Mouse (Mus musculus) left cerebral cortex, postnatal 10 days (tissue): Measurements from ENCODE around the gene Rfng. TPM values are rescaled to one million over a fixed set of nuclear protein-coding genes. Genes with fewer than 3 reads are reported as not detected.
"Not testable (repeated sequence)": the region's sequence is repeated elsewhere in the genome, so short reads cannot be mapped to it uniquely, and the experiment has no call there.

Experiments
- DNase-seq, 2 experiments: peaks; one replicate each; pipeline ENCODE4 v3.0.0; 2021 to 2022; ENCODE audit warnings: low spot score in 2 of 2, mixed read lengths in 1 of 2; ENCODE audit errors: extremely low spot score in 1 of 2
- intact Hi-C: fragments of 180-260 bp; cut with DNase I; formaldehyde crosslinking; loops from one replicate; pipeline ENCODE4 v1.15.1; 2025
- total RNA-seq, 2 experiments: library from RNA; stranded (reverse); gene quantifications; 2 replicates each; pipeline ENCODE4 v1.2.3; 2021

Gene Rfng
- total RNA-seq, 2 experiments from 2014 or later: 88.1 to 88.4 TPM

GRCm38 (mm10) chr11:120783426-120784063 lies 462 bp downstream of the Rfng start:
- no peak for DNase-seq
- intact Hi-C loops: no loop called here

DNA sequence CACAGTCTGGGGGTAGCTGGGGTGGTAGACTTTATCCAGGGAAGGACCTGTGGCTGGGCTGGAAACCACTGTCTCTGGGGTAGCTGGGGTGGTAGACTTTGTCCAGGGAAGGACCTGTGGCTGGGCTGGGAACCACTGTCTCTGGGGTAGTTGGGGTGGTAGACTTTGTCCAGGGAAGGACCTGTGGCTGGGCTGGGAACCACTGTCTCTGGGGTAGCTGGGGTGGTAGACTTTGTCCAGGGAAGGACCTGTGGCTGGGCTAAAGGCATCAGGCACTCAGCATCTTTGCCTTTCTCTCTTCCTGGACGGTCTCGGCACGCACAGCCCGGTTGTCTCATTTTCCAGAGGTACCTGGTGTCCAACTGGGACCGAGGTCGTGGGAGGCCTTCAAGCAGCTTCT lies 2.6 kb downstream of the Rfng start:
- not testable (repeated sequence) for DNase-seq

DNA sequence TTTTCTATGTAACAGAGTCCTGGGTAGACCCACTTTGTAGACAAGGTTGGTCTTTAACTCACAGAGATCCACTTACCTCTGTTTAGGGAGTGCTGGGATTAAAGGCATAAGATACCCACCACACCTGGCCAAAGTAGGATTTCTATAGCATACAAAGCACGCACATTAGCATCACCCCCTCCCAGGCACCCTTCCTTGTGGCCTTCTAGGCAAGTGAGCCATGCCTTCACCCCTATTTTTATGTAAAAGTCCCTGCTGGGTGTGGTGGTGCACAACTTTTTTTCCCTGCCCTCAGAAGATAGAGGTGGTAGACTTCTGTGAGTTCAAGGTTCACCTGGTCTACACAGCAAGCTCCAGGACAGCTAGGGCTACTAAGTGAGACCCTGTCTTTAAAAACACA lies 4.1 kb downstream of the Rfng start:
- no peak for DNase-seq
- intact Hi-C loops: loop anchor here (5.0 kb wide), 1 partner anchor 118 kb away; the partner anchor contains the start of gene Notum

More for the DNA sequence above, 2.6 kb downstream of the Rfng start:
- intact Hi-C loops: not testable (repeated sequence)

DNA sequence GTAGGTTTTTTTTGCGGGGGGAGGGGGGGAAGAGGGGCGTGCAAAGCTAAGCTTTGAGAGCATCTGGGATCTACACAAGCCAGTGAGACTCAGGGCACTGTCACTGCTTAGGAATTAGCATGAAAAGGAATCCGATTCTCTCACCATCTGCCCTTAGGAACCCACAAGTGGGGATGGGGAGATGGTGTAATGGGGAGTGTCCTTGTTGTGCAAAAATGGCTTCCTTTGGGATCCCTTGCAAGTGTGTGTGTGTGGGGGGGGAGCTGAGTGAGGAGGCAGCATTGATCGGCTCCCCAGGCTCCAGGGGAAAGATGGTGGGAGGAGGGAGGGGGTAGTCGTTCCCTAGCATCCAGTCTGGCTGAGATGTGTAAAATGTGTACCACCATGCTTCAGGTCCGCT lies 6.9 kb downstream of the Rfng start:
- intact Hi-C loops: loop anchor here (2.0 to 5.0 kb wide), 3 partner anchors 56 to 152 kb away; partner anchors contain the start of genes Notum, Rac3 and Sirt7
- no peak for DNase-seq

DNA sequence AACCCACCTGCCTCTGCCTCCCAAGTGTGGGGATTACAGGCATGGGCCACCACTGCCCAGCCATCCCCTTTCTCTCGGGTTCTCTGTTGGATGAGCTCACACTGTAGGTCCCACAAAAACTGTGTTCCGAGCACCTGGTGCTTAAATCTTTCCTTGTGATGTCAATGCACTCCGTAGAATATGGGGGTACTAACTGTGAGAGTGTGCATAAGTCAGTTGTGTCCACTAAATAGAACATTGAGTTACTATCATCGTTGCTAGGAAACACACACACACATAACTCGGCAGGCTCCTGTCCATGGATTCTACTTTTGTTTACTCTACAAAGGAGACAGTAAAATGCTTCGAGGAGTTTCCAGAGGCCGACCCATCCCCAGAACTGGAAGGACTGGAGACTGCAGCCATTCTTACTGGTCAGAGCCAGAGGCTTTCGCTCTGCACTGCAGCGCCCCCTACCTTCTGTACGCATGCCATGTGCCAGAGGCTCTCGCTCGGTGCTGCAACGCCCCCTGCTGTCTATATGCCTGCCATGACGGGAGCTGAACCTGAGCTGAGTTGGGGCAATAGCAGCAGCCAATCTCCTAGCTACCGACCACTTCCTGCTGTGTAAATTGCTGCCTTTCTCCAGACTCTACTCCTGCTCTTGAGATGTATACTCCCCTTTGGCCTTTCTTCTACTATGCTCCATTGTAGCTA lies 8.1 kb downstream of the Rfng start:
- peak; percentile 89 to 94 for DNase-seq
- intact Hi-C loops: loop anchor here (2.0 to 5.0 kb wide), 3 partner anchors 55 to 151 kb away; partner anchors contain the start of genes Notum, Rac3 and Sirt7

DNA sequence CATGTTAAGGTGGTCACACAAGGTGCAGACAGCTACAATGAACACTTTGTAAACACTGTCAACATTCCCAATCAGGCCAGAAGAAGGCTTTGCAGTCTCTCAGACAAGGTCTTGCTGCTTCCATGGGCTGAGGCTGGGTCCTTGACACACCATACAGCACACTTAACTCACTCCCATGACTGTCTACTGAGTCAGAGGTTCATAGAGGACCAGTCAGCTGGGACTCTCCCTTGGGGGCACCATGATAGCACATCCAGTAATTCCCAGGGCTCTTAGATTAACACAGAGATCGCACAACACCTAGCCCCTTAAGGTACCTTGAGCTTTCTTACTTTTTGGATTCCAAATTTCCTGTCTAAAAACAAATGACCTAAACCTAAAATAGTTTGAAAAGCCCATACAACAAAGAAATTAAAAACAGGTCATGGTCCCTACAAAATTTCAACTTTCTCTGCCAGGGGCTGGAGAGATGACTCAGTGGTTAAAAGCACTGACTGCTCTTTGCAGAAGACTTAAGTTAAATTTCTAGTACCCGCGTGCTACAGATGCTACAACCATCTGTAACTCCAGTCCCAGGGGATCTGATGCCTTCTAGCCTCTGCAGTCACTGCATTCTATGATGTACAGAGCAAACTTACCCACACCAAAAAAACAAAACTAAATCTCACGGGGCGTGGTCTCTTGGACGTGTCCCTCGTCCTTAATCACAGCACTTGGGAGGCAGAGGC lies 10.4 kb downstream of the Rfng start:
- intact Hi-C loops: no loop called here
- no peak for DNase-seq

GRCm38 (mm10) chr11:120772749-120773148 lies 11.3 kb downstream of the Rfng start:
- intact Hi-C loops: no loop called here
- DNase-seq: no peak

DNA sequence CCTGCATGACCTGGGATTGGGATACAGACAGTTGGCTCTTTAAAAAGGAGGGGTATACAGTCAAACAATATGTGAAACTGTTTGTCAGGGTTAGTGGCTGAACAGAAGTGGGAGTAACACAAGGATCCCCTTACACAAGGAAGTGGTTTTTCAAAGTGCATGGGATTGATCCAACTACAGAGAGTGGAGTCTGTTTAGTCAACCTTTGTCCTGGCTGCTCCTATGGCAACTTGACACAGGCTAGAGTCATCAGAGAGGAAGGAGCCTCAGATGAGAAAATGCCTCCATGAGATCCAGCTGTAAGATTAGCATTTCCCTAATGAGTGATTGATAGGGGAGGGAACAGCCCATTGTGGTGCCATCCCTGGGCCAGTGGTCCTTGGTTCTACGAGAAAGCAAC lies 15.8 kb downstream of the Rfng start:
- intact Hi-C loops: no loop called here
- DNase-seq: no peak

GRCm38 (mm10) chr11:120767023-120767422 lies 17.0 kb downstream of the Rfng start:
- DNase-seq, intact Hi-C loops: not testable (repeated sequence)

DNA sequence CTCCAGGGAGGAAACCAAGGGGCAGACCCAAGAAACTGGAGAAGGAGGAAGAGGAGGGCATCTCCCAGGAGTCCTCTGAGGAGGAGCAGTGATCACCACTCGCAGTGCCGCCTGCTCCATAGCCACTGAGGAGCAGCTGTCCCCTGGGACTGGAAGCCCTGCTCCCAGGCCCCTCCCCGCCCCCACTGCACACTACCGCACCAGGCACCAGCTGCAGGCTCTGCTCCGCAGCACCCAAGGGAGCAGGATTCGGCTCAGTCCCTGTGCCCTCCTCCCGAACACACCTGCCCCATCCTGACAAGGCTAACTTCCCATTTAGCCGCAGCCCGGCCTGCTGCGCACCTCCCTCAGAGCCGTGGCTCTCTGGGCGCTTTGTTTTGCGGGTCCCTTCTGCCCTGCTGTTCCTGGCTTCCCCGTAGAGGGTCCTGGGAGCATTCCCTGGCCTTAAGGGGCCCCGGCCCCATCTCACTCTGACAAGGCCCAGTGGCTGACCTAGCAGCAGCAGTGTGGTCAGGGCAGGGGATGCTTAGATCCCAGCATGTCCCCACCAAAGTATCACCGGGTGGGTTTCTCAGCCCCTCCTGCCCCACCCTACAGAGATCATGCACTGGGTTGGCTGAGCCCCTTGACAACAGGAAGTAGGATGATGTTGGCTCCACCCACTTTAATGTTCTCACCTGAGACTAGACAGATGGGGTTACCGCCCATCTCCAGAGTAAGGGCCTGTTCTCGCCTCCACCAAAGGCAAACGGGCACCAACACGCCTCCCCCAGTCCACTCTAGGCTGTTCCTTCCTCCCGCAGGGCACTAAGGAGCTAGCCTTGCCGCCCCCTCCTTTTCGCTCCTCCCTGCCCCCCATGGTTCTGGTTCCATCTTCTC lies 20.6 kb downstream of the Rfng start:
- intact Hi-C loops, DNase-seq: not testable (repeated sequence)

- DNase-seq, intact Hi-C loops: not testable (repeated sequence)
Observed at GRCm38 (mm10) chr11:120762672-120763041, 21.4 kb downstream of the Rfng start, which contains the start of gene Hmga1b. Hmga1b (plus strand) TSS chr11:120762794.

- DNase-seq: no peak
- intact Hi-C loops: no loop called here
Observed at GRCm38 (mm10) chr11:120761811-120762671, 22.0 kb downstream of the Rfng start.

DNA sequence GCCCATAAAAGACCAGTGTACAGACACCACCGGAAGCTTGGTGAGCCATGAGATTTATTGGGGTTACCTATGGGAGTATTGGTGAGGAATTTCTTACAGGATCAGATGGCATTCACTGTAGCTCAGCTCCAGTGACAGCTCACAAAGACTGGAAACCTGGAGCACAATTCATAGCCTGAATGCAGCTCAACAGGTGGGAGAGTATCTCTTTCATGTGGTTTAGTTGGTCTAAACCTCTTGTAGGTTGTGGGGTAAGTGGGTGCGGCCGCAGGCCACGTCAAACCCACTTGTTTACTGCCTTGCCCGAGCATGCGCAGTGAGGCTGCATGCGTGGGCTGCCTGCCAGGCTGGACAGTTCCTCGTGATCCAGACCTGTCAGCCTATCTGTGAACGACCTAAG lies 23.8 kb downstream of the Rfng start:
- DNase-seq: no peak
- intact Hi-C loops: no loop called here

GRCm38 (mm10) chr11:120751606-120752005 lies 32.4 kb downstream of the Rfng start:
- intact Hi-C loops: no loop called here
- no peak for DNase-seq

DNA sequence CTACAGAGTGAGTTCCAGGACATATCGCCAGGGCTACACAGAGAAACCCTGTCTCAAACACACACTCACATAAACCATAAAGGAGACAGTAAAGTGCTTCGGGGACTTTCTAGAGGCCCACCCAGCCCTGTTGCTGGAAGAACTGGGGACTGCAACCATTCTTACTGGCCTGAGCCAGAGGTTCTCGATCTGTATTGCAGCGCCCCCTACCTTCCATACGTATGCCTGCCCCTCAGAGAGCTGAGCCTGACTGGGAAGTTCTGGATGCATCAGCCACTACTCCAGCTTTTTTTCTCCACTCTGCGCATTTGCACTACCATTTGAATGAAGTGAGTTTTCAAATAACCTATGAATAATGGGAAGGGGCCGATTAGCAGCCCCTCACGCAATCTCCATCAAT lies 34.6 kb downstream of the Rfng start:
- no peak for DNase-seq

DNA sequence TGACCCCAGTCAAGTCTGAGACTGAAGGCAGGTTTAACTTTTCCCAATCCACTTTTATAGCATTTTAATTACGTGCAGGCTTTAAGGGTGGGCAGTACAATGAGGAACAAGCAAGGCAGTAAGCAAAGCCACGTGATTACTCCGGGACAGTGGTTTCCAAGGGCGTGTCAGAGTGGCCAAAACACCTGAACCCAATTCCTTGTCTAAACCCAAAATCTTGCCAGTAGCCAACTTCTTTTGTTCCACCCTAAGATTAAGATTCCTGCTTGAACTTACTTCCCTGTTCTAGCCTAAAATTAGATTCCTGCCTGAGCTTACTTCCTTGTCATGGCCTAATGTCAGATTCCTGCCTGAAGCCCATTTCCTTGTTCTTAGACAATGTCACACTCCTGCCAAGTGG lies 36.0 kb downstream of the Rfng start:
- no peak for DNase-seq
- intact Hi-C loops: no loop called here

More for the DNA sequence above, 34.6 kb downstream of the Rfng start:
- intact Hi-C loops: no loop called here

- DNase-seq: no peak
- intact Hi-C loops: no loop called here
Observed at GRCm38 (mm10) chr11:120744121-120744701, 39.8 kb downstream of the Rfng start.
